Mouse (Mus musculus) ovary, postnatal 10 days (tissue): ENCODE measurements around the gene Rabggta.

ENCODE experiments used
- DNase-seq: peaks from one replicate; pipeline ENCODE4 v3.0.0; 2022; ENCODE audit warnings: low spot score

The Rabggta gene

DNA sequence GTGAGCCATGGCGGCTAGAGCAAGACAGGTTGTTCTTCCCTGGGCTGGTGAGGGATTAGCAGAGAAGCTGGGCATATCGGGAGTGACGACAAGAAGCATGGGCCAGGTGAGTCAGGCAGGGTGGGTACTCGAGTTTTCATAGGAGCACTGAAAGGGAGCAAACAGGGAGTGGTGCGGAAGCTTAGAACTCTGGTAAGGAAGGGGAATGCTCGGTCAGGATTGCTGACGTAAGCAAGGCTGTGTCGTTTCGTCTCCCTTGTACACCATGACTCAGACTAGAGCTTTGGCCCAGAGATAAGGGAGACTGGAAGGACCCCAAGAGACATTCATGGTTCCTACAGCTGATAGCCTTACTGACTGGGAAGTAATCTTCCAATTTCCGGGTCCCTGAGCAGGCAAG, 11.8 kb upstream of the Rabggta start:
- no peak for DNase-seq

DNA sequence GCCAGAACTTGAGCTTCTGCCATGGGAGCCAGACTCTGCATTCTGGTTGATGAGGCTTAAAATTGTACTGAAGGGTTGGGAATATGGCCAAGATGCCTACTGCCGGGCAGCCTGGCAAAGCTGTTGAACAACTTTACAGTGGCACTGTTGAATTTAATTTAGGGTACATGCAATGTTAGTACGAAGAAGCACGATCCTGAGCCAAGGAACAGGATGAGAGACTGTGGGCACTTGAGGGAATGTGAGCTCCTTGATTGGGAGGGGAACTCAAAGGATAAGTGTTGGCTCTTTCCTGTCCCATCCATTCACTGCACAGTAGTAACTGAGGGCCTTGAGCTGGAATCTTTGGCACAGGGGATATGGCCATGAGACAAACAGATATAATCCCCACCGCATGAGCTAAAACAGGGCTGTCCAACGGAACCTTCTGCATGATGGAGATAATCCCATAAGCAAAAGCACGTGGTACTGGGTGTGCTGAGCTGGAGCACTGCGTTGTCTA, 8.5 kb upstream of the Rabggta start:
- DNase-seq, result no peak

DNA sequence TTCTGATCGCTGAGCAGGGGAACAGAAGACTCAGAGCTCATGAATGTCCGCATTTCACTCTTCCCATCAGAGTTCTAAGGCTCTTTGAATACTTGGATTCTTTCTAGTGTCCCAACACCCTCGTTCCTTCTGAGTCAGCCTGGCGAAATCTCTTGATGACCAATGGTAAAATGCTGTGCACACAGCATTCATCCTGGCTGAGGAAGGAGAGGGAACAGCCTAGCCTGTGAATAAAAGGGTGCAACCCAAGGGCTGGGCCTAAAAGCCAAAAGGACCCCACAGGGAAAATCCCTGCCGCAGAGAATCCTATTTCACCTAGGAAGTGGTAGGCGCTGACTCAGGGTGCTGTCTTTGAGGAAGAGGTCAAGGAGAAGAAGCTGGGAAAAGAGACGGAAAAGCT, 8.1 kb upstream of the Rabggta start:
- no peak for DNase-seq

DNA sequence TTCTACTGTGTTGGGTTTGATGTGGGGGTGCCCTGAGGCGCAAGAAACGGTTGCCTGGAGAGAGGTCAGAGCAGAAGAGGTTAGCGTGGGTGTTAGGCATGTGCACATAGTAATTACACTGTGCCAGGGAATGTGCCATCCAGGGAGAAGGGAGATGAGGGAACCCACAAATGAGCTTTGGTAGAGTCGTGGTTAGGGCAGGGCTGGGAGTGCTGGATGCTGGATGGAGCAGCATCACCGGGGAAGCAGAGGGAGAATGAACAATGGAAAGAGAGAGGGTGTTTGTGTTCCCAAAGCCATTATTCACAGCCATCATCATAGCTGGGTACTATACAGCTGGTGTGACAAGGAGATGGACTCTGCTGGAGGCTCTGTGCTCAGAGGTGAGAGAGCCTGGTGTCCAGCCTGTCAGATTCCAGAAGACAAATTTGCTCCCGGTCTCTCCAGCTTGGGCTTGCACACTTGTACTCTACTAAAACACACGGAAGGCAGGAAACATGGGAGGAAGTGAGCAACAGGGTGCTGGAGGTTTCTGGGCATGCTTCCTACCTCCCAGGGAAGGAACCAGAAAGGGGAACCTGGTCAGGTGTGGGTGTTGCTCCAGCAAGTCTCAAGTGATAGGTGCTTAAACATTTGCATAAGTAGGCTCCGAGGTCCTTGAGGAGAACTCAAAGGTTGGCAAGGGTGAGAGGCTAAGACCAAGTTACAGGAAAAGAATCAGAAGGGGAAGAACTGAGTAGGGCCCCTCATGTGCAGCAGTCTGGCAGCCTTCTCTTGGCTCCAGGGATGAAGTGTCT, 6.0 kb upstream of the Rabggta start:
- DNase-seq, result no peak

DNA sequence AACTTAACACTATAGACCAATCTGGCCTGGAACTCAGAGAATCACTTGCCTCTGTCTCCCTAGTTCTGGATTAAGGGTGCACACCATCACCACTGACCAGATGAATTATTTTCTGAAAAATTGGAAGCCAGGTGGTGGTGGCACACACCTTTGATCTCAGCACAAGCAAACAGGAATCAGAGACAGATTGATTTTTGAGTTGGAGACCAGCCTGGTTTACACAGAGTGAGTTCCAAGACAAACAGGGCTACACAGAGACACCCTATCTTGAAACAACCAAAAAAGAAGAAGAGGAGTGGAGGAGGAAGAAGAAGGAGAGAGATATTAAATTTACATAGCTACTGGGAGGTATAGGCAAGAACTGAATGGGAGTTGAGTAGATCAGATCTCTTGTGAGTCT, 4.2 kb upstream of the Rabggta start:
- DNase-seq, result no peak

DNA sequence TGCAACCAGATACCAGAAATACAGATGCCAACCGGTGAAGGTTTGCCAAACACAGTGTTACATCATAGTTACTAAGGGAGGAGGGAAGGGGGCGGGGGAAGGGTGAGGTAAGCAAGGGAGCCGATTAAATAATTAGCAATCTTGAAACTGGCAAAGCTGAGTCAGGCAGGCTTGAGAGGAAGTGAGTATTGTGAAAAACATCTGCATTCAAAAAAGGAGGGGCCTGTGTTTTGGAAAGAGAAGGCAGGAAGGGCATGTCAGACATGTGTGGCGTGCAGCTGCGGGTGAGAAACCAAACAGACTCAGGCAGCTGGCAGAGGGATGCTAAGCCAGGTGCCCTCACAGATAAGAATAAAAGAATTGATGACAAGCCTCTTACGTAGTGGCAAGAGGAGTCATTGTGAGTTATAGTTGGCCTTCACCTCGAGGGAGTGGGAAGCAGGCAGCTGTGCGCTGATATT, 2.4 kb upstream of the Rabggta start:
- no peak for DNase-seq

DNA sequence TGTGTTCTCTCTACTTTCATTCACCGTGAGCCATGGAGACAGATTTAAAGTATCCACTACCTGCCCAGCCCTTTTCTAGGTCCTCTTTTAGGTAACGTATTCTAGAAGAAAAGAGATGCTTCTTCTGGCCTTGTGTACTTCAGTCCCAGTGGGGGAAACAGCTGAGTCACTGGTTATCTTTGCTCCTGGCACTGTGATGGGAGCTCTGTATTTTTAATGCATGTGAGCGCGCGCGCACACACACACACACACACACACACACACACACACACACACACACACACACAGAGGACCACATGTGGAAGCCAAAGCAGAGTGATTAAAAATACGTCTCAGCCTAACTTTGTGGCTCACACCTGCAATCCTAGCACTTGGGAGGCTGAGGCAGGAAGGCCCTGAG, 1.4 kb upstream of the Rabggta start:
- no peak for DNase-seq

DNA sequence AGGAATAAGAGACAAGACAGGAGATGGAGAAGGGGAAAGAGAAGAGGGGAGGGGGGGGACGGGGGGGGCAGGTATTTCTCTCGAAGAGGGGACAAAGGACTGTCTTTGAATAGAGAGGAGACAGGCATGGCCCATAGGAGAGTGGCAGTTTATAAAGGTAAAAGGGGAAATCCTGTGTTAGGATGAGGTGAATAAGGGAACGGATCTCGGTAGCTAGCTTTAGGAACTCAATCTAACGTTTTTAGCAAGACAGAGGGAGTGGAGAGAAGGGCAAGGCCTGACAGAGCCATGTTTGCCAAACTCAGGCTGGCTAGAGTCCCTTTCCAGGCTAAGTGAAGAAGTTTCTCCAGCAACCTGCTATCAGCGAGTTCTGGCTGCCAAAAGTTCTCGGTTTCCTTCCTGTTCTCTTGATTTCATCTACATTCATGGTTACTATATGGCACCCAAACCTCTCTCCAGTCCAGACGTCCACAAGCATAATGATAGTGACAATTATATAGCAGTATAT, 429 bp upstream of the Rabggta start:
- no peak for DNase-seq

DNA sequence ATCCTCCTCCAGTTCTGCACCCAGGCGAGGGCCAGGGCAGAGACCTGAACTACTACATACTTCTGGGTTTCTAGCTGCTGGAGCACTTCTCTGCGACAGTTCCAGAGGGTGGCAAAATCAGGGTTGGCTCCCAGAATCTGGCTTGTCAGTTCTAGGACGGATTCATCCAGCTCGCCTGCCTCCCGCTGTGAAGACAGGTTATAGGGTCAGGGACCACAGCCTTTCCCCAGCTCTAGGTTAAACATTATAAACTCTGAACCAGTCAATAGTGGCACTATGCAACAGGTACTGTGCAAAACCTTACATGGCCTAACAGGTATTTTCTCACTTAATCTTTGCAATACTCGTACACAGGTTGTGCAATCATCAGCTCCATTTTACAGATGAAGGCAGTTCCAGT, 987 bp downstream of the Rabggta start:
- no peak for DNase-seq

DNA sequence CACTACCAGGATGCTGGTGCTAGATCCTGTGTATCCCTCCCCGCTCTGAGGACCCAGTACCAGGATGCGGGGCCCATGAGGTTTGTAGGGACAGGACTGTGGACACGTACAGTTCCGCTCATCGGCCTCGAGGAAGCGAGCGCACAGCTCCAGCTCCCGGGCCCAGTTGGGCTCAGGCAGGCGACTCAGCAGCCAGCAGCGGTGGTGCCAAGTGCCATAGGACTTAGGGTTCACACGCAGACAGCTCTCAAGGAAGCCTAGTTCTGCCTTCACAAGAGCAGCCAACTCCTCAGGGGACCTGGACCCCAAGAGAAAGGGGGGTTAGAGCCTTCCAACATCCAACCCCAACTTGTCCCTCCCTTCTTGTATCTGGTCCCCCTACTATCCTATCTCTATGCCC, 1.4 kb downstream of the Rabggta start:
- DNase-seq, result no peak

DNA sequence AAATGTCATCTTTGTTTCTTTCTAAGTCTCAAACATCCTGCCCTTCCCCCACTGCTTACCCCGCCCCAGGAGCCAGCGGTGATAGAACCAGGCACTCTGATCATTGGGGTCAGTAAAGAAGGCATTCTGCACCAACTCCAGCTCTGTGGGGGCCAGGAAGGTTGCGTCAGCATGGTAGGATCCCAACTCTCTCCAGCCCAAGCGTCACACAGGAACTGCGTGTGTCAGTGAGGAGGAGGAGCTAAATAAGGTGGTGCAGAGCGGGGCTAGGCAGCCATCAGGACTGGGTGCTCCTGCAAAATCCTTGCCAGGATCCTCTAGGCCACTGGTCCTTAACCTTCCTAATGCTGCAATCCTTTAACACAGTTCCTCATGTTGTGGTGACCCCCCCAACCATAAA, 2.3 kb downstream of the Rabggta start:
- no peak for DNase-seq

DNA sequence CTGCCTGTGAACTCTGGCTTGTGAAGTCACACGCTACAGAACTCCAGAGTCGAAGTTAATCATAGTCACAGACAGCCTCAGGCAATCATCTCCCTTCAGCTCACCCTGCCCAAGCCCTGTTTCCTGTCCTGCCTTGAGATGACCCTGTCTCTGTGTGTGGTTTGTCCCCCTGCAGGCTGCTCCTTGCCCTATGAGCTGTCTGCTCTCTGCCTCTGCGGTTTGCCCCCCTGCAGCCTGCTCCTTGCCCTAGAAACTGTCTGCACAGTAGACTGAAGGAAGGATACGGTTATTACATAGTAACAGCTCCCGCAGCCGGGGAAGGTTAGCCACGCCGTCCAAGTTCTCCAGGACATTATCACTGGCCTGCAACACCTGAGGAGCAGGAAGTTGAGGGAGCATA, 5.2 kb downstream of the Rabggta start:
- no peak for DNase-seq

DNA sequence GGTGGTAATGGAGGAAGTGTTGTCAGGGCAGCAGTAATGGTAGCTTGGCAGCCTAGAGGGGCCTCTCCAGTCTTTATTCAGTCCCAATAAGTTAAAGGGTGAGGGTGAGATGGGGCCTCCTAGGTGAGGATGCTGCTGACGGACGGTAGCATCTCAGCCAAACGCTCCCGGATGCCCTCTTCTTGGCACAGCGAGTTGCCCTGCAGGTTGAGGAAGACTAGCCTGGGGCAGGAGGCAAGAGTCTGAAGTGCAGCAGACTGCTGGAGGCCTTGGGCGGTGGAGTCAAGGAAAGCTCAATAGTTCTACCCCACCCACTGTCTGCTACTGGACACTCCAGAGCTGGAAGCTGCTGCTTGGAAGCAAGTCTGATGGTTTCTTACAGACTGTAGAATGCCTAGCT, 5.8 kb downstream of the Rabggta start:
- no peak for DNase-seq

DNA sequence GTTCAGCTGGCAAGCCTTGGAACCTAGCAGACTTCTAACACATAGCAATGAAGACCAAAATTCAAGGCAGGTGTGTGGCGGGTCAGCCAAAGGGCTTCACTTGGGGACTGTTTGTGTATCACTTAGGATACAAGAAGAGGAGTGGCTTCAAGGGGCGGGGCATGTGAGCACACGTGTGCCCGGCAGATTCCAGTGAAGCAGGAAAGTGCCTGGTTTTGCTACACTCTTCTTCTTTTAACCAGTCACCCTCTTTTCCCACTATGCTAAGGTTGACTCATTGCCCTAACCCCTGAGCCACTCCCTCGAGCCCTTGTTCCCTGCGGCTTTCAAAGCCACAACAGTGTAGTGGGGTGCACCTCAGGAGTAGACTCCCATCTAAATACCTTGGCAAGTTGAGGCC, 7.2 kb downstream of the Rabggta start:
- no peak for DNase-seq

DNA sequence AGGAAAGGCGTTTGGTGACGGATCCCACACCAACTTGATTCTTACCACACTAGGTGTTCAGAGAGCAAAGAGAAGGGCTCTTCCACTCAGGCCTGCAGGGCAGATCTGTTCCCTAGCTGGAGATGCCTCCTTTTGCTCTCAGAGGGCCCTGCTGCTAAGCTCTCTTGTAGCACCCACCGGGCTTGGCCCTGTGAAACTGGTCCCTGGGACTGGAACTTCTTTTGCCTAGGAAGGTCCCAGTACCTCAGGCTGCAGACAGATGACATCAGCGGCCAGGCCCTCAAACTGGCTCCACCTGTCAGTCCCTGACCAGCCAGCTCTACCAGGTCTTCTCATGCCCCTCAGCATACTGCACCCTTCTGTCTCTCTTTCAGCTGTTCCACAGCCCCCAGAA, 8.3 kb downstream of the Rabggta start, which contains the start of gene Tgm1:
TSS of gene Tgm1 (minus strand) at position 198 of the 394 bp plus-strand sequence.
- DNase-seq, result no peak

DNA sequence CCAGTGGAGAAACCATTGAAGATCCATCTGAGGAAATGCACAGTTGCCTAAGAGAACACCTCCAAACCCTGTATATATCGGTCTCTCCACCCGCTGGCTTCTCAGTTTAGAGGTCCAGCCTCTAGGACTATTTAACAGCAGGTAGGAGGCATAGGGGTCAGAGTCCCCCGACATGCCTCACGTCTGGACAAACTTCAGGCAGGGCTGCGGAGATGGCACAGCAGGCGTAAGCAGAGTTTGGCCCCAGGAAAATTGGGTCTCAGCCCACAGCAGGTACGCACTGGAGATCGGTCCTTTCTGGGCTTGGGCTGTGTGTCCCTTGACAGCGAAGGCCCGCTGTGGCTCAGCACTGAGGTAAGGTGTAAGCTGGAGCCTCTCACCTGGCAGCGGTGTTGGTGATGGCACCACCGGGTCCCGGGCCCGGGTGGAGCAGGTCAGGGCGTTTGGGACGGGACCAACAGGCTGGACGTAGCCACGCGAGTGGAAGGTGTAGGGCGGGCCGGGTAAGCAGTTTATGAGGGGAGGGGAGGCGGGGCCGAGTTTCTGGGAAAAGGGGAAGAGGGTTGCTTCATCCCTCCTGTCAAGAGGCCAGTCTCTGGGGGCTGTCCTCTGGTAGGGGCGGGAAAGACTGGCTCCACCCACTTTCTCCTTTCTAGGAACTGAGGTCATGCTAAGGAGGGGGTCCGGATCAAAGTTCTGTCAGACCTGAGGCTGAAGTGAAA, 8.9 kb downstream of the Rabggta start:
- DNase-seq, result no peak

DNA sequence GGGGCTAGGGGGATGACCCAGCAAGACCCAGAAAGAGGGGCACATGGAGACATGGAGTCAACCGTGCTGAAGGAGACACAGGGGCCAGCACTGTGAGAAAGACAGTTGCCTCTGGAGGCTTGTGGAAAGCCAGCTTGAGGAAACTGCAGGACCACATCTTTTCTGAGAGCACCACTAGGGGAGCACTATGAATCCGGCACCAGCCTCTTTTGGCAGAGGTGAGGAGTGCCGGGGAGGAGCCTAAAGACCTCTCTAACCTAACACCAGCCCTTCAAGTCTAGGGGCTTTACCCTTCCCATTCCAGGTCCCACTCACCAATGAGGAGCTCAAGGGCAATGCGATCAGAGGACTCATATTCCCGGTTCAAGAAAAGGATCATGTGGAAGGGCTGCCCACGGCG, 10.3 kb downstream of the Rabggta start:
- no peak for DNase-seq

DNA sequence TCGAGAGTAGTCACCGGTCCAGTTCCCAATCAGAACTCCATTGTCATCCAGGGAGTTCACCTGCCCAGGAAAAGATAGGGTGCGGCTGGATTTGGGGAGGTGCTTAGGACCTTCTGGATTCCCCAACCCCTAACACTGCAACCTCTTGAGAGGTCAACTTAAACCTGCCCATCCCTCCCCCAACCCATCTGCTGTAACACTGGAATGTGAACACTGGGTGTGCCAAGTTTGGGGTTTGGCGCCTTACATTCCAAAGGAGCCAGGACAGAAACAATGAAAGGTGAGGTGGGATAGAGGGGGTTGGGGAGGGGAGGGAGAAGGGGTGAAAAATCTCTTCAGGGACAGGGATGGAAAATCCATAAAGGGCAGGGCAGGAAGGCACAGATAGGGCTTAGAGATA, 12.6 kb downstream of the Rabggta start:
- no peak for DNase-seq

DNA sequence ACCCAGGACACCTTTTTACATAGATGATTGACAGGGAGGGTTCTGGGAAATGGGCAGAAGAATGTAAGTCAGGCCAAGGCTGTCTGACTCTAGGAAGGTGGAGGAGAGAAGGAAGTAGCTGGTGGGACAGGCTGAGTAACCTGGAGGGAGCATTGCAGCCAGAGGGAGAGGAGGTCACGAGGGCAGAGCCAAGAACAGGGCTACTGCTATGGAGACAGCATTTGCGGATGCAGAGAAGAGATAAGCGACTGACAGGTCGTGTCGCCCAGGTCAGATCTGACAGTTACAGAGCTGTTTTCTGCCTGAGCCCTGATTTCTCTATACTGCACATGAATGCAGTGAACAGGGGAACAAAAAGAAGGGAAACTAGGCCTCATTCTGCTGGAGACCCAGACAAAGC, 14.7 kb downstream of the Rabggta start:
- DNase-seq, result no peak

DNA sequence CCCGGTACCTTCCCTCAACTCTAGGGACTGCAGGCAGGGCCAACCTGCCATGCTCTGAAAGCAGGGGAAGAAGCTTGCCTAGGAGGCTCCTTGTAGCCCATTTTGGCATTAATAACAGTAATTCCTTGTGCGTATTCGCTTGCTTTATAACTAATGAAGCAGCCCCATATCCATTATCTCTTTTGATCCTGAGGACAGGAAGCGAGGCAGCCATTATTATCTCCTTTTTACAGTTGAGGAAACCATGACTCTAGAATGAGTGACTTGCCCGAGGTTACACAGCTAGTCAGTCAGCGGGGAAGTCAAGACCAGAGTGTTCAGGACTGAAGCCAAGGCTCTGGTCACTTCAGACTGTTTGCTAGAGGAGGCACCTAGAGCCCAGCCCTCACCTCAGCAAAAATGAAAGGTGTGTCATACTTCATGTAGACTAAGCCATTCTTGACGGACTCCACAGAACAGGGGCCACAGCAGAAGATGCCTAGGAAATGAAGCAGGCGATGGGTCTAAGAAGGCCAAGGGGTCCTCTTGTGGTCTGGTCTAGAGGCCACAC, 15.9 kb downstream of the Rabggta start:
- DNase-seq, result no peak

DNA sequence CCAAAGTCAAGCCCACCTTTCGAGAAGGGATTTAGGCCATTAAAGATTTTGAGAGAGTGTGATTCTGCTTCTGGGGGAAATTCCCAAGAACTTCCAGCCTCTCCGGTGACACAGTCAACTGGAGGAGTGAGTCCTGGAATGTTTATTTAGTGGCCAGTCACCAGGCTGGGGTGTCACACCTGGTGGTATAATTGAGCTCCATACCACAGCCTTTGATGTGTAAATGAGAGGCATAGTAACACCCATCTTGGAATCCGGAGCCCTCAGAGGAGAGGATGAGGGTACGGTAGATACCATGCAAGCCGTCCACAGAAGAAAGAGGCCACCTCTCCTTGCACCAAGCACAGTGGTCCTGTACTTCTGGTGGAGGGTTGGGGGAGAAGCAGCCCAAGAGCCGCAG, 19.3 kb downstream of the Rabggta start:
- DNase-seq, result no peak

DNA sequence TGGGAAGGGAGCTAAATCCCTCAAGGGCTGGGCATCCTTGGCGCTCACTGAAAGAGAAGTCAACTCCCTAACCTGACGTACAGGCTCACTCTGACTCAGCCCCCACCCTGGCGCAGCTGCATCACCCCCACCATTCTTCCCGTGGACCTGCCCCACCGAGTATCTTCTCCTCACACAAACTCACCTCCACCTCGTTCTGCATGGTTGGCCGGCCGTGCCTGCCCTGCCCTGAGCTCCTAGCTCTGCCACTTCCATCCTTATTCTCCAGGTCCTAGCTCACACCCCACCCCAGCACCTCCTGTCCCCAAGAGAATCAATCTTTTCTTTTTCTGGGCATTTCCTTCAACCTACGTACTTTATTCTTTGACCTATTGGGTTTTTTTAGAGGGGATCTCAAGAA, 20.9 kb downstream of the Rabggta start:
- DNase-seq, result no peak

DNA sequence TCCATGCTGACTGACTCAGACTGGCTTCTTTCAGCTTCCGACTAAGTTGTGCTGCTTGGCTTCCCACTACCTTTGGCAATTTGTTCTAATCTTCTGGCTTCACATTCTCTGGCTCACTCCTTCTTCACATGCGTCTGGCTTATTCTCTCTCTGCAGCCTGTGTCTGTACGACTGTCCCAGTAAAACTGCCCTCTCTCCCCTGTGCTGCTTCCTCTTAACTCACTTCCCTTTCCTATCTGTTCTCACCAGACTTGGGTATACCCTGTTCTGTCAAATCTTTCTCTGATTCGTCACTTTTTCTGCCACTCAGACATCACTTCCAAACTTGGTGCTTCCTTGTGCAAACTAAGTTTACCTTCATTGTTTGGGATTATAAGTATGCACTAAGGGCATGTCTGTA, 24.8 kb downstream of the Rabggta start:
- DNase-seq, result no peak
